Mouse (Mus musculus) gastrocnemius, adult 2 months (tissue): Measurements from ENCODE around the gene Stac. TPM values are rescaled to one million over a fixed set of nuclear protein-coding genes. Genes with fewer than 3 reads are reported as not detected.

Experiments used
- DNase-seq: peaks from one replicate; pipeline ENCODE4 v3.0.0; 2022
- H3K27ac ChIP-seq: fragments of 200-600 bp; 2 replicates; pipeline ENCODE4 v1.8.1; 2022; ENCODE audit warnings: mild to moderate bottlenecking
- H3K4me3 ChIP-seq: fragments of 200-600 bp; 2 replicates; pipeline ENCODE4 v1.8.1; 2022; ENCODE audit warnings: mild to moderate bottlenecking, moderate library complexity
- CTCF ChIP-seq: fragments of 200-600 bp; IDR thresholded peaks from 2 replicates; pipeline ENCODE4 v1.8.1; 2022; ENCODE audit warnings: antibody characterized with exemption, mild to moderate bottlenecking, moderate library complexity
- intact Hi-C: fragments of 180-260 bp; cut with DNase I; formaldehyde crosslinking; loops from one replicate; pipeline ENCODE4 v1.15.1; 2025
- total RNA-seq, 2 experiments: library from RNA; stranded (reverse); gene quantifications; 2 replicates each; pipeline ENCODE4 v1.2.3; 2021

Gene Stac
- total RNA-seq, 2 experiments from 2014 or later, result 0.13 to 0.45 TPM

DNA sequence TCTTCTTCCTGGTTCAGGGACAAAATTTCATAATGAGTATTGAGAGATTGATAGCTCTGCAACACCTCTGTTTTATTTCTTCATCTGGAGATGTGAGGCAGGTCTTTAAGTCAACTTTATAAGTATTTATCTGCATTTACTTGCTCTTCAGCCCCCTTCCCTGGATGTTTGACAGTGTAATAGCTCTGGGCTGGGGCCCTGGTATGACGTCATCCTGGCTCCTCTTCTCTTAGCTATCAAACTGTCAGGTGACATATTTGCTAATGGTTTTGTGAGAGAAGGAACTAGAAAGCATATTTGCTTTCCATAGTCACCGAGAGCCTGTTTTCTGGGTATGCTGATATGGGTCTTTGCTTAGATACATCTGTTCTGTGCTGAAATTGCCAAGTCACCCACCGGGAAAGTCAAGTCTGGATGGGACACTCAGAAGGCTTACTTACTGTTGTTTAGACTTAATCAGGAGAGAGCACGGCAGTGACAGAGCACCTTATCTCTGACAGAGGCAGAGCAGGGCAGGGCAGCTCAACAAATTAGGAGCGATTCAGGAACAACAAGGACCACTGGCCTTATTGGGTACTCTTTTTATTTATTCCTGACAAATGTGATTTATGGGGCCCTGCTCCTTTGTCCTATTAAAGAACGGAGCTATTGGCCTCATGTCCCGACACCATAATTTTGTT, 155.3 kb downstream of the Stac start:
- no peak for TF ChIP-seq CTCF
- no peak for DNase-seq
- Histone ChIP-seq H3K4me3 (no peak overlapping the region), H3K27ac (no peak overlapping the region)
- intact Hi-C loops, result no loop called here

DNA sequence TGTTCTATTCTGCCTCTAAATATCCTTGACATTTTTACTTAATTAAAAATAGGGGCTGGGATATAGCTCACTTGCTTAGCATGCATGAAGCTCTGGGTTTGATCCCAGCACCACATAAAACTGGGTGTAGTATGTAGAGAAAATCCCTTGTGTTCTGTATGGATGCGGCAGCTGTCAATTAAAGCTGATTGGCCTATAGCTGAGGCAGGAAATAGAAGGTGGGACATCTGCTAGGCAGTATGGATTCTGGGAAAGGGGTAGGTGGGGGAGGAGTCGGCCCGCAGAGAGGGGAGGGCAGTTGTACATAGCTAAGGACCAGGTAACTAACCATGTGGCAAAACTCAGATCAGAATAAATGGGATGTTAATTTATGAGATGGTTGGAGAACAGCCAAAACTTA, 166.3 kb downstream of the Stac start:
- intact Hi-C loops, result no loop called here
- H3K4me3 ChIP-seq, result no peak overlapping the region
- no peak for TF ChIP-seq CTCF
- no peak for DNase-seq
- H3K27ac ChIP-seq, result no peak overlapping the region

DNA sequence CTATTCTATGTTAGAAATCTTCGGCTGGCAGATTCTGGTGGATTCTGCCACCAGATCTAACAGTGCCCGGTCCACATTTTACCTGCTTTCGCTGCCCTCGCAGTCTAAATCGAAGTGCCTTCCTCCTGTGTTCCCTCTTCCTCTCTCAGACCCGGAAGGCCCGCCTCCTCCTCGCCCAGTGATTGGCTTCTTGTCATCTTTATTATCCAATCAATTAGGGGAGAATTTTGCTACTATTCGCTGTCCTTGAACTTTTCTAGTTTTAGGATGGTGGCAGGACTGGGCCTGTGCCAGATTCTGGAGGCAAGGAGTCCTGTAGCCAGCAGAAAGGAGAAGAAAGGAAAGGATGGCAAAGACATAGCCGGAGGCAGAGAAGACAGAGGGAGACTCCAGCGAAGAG, 167.0 kb downstream of the Stac start:
- no peak overlapping the region for H3K27ac ChIP-seq

DNA sequence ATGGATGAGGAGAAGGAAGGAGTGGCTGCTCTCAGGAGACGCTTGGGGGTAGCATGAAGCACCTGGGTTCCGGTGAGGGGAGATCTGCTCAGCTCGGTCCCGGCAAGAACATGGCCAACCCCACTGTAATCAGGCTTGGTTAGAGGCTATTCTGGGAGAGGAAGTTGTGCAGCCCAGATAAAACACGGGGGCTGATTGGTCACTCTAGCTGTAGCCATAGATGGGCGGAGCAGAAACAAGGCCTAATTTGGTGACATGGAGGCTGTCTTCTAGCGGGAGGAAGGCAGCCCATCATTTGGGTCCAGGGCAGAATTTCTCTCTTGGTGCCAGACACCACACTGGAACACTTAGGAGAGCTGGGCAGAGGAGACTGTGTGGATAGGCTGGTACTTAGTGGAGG, 167.9 kb downstream of the Stac start:
- no peak for DNase-seq
- intact Hi-C loops, result no loop called here
- H3K4me3 ChIP-seq, result no peak overlapping the region
- TF ChIP-seq CTCF, result no peak
- H3K27ac ChIP-seq, result no peak overlapping the region

More for the DNA sequence above, 167.0 kb downstream of the Stac start:
- no peak for DNase-seq
- H3K4me3 ChIP-seq, result no peak overlapping the region
- no peak for TF ChIP-seq CTCF
- intact Hi-C loops, result no loop called here

DNA sequence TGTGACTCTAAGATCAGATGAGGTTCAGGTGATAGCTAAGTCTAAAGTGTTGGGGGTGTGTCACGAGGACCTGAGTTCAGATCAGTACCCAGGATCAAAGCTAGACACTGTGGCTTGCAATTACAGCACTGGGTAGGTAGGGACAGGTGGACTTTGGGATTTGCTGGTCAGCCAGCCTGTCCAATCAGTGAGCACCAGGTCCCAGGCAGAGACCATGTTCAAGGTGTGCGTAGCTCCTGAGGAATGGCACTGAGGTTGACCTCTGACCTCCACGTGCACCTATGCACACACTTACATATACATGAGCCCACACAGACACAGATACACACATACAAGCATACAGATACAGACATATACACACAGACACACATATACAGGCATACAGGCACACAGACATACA, 174.6 kb downstream of the Stac start:
- intact Hi-C loops, result no loop called here
- TF ChIP-seq CTCF, result no peak
- no peak for DNase-seq
- H3K4me3 ChIP-seq, result no peak overlapping the region
- H3K27ac ChIP-seq, result no peak overlapping the region

DNA sequence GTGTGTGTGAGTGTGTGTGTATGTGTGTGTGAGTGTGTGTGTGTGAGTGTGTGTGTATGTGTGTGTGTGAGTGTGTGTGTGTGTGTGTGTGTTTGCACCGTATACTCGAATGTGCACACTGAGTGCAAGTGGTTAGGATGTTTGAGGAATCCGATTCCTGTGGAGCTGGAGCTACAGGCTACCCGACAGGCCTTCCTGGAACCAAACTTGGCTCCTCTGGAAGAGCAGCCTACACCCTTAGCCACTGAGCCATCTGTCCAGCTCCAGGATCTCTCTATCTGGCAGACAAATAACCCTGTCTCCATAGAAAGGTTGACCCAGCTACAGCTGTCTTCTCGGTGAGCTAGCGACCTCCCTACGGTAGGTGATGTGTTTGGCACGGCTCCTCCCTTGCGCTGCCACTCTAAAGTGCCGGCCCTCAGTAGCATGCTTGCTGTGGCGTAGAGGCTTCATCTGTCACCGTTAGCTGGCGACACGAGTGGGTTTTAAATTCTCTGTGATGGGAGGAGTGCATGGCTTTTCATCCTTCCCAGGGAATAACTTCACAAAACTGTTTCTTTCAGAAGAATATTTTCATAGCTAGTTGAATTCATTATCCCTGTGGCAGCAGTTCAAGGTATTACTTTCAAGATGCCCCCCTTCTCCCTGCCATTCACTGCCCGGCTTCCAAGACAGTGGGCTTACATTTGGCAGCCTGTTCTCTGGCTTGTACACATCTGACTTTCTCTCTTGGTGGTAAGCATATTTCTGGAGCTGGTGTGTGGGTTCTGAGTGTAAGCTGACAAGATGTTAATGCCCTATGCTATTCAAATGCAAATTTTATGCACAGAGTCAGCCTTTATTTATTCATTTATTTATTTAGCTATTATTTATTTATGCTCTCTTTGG, 175.3 kb downstream of the Stac start:
- Histone ChIP-seq H3K4me3 (no peak overlapping the region), H3K27ac (no peak overlapping the region)
- no peak for TF ChIP-seq CTCF
- intact Hi-C loops, result no loop called here
- no peak for DNase-seq
